Mouse (Mus musculus) kidney, adult 10 weeks (tissue): ENCODE measurements around the gene Pcyox1. TPM values are rescaled to one million over a fixed set of nuclear protein-coding genes. Genes with fewer than 3 reads are reported as not detected.

Source experiments
- polyA plus RNA-seq: library from polyadenylated mRNA; stranded (reverse); fragments of 350-450 nt; fragmentation: Illumina TruSeq; extraction: RNeasy Lipid Tissue Mini Kit (QIAGEN cat#74804); gene quantifications from one replicate; pipeline ENCODE4 v1.2.3, GENCODE M21; 2014; ENCODE audit warnings: low read depth, low replicate concordance

The Pcyox1 gene
- 138 TPM for polyA plus RNA-seq

GRCm38 (mm10) chr6:86396581-86397256 is at the start of gene Pcyox1:
Pcyox1 (minus strand) TSS chr6:86397154.

GRCm38 (mm10) chr6:86438272-86439118 is 41.5 kb upstream of the Pcyox1 start, which contains the start of gene C87436:
C87436 (plus strand) TSS chr6:86438374.

GRCm38 (mm10) chr6:86426358-86426757 is 29.4 kb upstream of the Pcyox1 start, which contains the start of gene Gm44790:
Gm44790 (plus strand) TSS chr6:86426658.

GRCm38 (mm10) chr6:86404100-86404861 is 7.3 kb upstream of the Pcyox1 start, which contains the start of gene Tia1:
Tia1 (plus strand) TSS chr6:86404219.

GRCm38 (mm10) chr6:86370764-86371339 is 26.1 kb downstream of the Pcyox1 start, which contains the start of gene Snrpg:
Snrpg (plus strand) TSS chr6:86371304.

GRCm38 (mm10) chr6:86365371-86366124 is 31.4 kb downstream of the Pcyox1 start, which contains the start of gene Fam136a:
Fam136a (plus strand) TSS chr6:86365646.

Other genes starting within 250 kb of the Pcyox1 start
- 2.3 TPM for gene Tgfa, start 201.9 kb downstream of the Pcyox1 start, polyA plus RNA-seq
- 79.4 TPM for gene Fam136a, start 31.5 kb downstream of the Pcyox1 start, polyA plus RNA-seq
- 10.8 TPM for gene Snrpg, start 25.9 kb downstream of the Pcyox1 start, polyA plus RNA-seq
- 46.9 TPM for gene Tia1, start 7.1 kb upstream of the Pcyox1 start, polyA plus RNA-seq
- not detected for gene Gm44790, start 29.5 kb upstream of the Pcyox1 start, polyA plus RNA-seq
- gene C87436, start 41.2 kb upstream of the Pcyox1 start, polyA plus RNA-seq, result 13.9 TPM
- 101 TPM for gene Pcbp1, start 129.2 kb upstream of the Pcyox1 start, polyA plus RNA-seq
- gene Asprv1, start 231.0 kb upstream of the Pcyox1 start, polyA plus RNA-seq, result not detected